Mouse (Mus musculus) heart, embryonic 13.5 days (tissue): ENCODE results near the gene Rtbdn. TPM values are rescaled to one million over a fixed set of nuclear protein-coding genes. Genes with fewer than 3 reads are reported as not detected.

Experiments used
- ATAC-seq: fragments of 200-750 bp; cut with Nextera tagmentation; 2 replicates; pipeline ENCODE4 v1.8.0; 2017; ENCODE audit warnings: moderate TSS enrichment; ENCODE audit not compliant: insufficient number of reproducible peaks, low FRiP score, low TSS enrichment; ENCODE audit errors: extremely low read depth
- H3K27ac ChIP-seq: fragments of 300-500 bp; sonication (generic); replicated peaks from 2 replicates; pipeline ENCODE4 v1.5.1; 2015; ENCODE audit warnings: moderate library complexity, mild to moderate bottlenecking, inconsistent platforms
- H3K27me3 ChIP-seq: fragments of 300-500 bp; sonication (generic); replicated peaks from 2 replicates; pipeline ENCODE4 v1.6.1; 2015; ENCODE audit warnings: mild to moderate bottlenecking, inconsistent platforms
- H3K36me3 ChIP-seq: fragments of 300-500 bp; sonication (generic); 2 replicates; pipeline ENCODE4 v1.6.1; 2015; ENCODE audit warnings: mild to moderate bottlenecking, inconsistent platforms
- H3K4me1 ChIP-seq: fragments of 300-500 bp; sonication (generic); 2 replicates; pipeline ENCODE4 v1.6.1; 2015; ENCODE audit warnings: inconsistent platforms
- H3K4me2 ChIP-seq: fragments of 300-500 bp; sonication (generic); 2 replicates; pipeline ENCODE4 v1.6.1; 2015; ENCODE audit warnings: inconsistent platforms, mild to moderate bottlenecking, moderate library complexity
- H3K4me3 ChIP-seq: fragments of 300-500 bp; sonication (generic); 2 replicates; pipeline ENCODE4 v1.5.1; 2015; ENCODE audit warnings: moderate library complexity, mild to moderate bottlenecking, inconsistent platforms
- H3K9ac ChIP-seq: fragments of 300-500 bp; sonication (generic); 2 replicates; pipeline ENCODE4 v1.6.1; 2015; ENCODE audit warnings: inconsistent platforms, mild to moderate bottlenecking, moderate library complexity
- H3K9me3 ChIP-seq: fragments of 300-500 bp; sonication (generic); 2 replicates; pipeline ENCODE4 v1.6.1; 2016; ENCODE audit warnings: inconsistent platforms
- WGBS: fragments of 180-500 bp; shearing (Covaris S2); methylation state at CpG from one replicate; pipeline ENCODE4 v1.1.7; 2015; ENCODE audit warnings: mixed read lengths; 5-methylcytosine and 5-hydroxymethylcytosine counted together
- polyA plus RNA-seq: library from polyadenylated mRNA; unstranded; fragments of >200 nt; fragmentation: Nextera tagmentation; extraction: Ambion mirVana; gene quantifications from 2 replicates; pipeline ENCODE4 v1.2.1, GENCODE M21; 2015

The Rtbdn gene
- polyA plus RNA-seq, 1 experiment from 2014 or later, result 0.17 TPM

DNA sequence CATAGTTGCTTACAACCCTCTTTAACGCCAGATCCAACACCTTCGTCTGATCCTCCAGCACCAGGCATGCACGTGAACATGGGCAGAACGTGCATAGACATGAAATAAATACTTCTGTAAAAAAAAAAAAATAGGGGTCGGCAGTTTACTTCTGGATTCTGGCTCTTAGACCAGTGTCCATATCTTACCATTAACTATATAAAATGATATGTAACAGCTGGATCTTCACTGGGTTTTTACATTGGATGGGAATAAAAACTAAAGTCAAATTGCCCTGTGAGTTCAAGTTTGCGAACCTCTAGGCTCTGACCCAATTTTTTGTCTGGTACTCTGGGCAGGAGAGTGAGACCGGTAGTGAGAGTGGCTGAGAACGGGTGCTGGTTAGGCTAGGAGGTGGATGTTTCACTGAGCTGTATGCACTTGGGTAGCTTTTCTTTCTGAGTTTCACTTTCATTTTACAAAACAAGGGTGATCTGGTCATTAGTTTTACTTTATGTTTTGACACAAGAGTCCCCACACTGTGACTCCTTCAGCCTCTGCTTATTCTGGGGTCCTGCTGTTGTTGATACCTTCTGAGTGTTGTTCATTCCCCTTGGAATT is 27.9 kb downstream of the Rtbdn start:
- peak overlapping the region; percentile 88; the same call in 1 of the 2 replicates for H3K9ac ChIP-seq
- peaks cover 58% of the 10 kb centered on the region for H3K4me1 ChIP-seq
- peak overlapping the region; percentile 73 for H3K4me3 ChIP-seq
- peak overlapping the region; percentile 99 for H3K4me2 ChIP-seq
- ATAC-seq, result no peak
- H3K27ac ChIP-seq, result peak overlapping the region; percentile 90; the same call in 1 of the 2 replicates
- H3K9me3 ChIP-seq, result no peaks in the 10 kb centered on the region
- WGBS, result 78% methylated on average over 8 of the region's 8 CpGs
- no peaks in the 10 kb centered on the region for H3K27me3 ChIP-seq
- peaks cover 49% of the 10 kb centered on the region for H3K36me3 ChIP-seq

- Histone ChIP-seq H3K4me1 (peaks cover 63% of the 10 kb centered on the region), H3K27me3 (no peaks in the 10 kb centered on the region), H3K4me3 (peak overlapping the region; percentile 73), H3K4me2 (peak overlapping the region; percentile 99), H3K9me3 (no peaks in the 10 kb centered on the region), H3K27ac (peak overlapping the region; percentile 90), H3K36me3 (peaks cover 49% of the 10 kb centered on the region), H3K9ac (peak overlapping the region; percentile 88)
- ATAC-seq, result no peak
- WGBS, result 38% methylated on average over 7 of the region's 7 CpGs
These were observed 28.6 kb downstream of the Rtbdn start for GRCm38 (mm10) chr8:84975434-84975833.

DNA sequence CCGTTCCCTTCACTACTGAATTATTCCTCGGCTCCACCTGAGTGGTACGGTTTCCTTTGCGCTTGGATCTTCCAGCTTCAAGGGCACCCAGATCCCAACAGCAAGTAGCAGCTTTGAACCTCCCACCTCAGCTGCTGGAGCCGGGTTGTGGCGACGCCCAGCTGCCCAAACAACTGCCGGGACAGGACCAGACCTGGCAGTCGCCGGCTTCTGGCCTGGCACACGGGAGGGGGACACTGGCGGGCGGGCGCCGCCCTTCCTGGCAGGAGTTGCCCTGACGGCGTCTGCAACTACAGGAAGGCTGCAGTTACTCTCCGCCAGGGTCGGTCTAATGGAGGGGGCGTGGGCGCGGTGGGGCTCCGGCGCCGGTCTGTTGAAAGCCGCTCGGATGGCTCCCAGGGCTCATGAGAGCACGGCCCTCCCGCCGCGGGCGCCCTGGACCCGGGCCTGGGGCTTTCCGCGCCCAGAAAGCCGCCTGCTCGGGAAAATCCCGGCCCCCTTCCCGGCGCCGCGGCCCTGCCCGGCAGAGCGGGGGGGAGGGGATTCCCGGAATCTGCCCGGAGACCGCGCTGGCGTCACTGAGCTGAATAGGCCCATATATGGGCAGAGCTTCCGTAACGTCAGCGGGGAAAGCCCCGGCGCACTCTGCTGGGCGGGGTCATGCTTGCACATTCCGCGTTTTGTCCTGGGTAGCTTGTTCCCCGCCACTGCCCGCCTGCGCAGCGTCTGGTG is 29.4 kb downstream of the Rtbdn start:
- Histone ChIP-seq H3K36me3 (peaks cover 42% of the 10 kb centered on the region), H3K4me1 (peaks cover 63% of the 10 kb centered on the region), H3K27me3 (no peaks in the 10 kb centered on the region), H3K9me3 (no peaks in the 10 kb centered on the region), H3K9ac (peak overlapping the region; percentile 88), H3K4me3 (peak overlapping the region; percentile 73), H3K4me2 (peak overlapping the region; percentile 99), H3K27ac (peak overlapping the region; percentile 90)
- WGBS, result under 1% methylated on average over 58 of the region's 61 CpGs
- peak; percentile 75 for ATAC-seq

GRCm38 (mm10) chr8:84976763-84977434 is 30.1 kb downstream of the Rtbdn start:
- Histone ChIP-seq H3K4me1 (peaks cover 69% of the 10 kb centered on the region), H3K27ac (peak overlapping the region; percentile 90), H3K4me2 (peak overlapping the region; percentile 99), H3K9ac (peak overlapping the region; percentile 88), H3K4me3 (peak overlapping the region; percentile 73), H3K27me3 (no peaks in the 10 kb centered on the region), H3K36me3 (peaks cover 35% of the 10 kb centered on the region), H3K9me3 (no peaks in the 10 kb centered on the region)
- 3% methylated on average over 25 of the region's 25 CpGs for WGBS
- no peak for ATAC-seq

- H3K9ac ChIP-seq, result peak overlapping the region; percentile 88
These were observed 30.9 kb downstream of the Rtbdn start for GRCm38 (mm10) chr8:84977435-84978247.

GRCm38 (mm10) chr8:84978248-84978940 is 31.6 kb downstream of the Rtbdn start, which contains the start of gene Junb:
Gene Junb (minus strand): TSS chr8:84978718.
- peak within 1 kb of the TSS; percentile 88 for H3K9ac ChIP-seq
- ATAC-seq, result peak; percentile 52
- peaks cover 73% of the 10 kb centered on the region for H3K4me1 ChIP-seq
- H3K27me3 ChIP-seq, result no peaks in the 10 kb centered on the region
- H3K4me3 ChIP-seq, result peak within 1 kb of the TSS; percentile 73
- WGBS, result under 1% methylated on average over 63 of the region's 63 CpGs
- H3K4me2 ChIP-seq, result peak within 1 kb of the TSS; percentile 99
- H3K9me3 ChIP-seq, result no peaks in the 10 kb centered on the region
- H3K36me3 ChIP-seq, result peaks cover 20% of the 10 kb centered on the region
- peak within 1 kb of the TSS; percentile 90 for H3K27ac ChIP-seq

More at GRCm38 (mm10) chr8:84977435-84978247, 30.9 kb downstream of the Rtbdn start:
- WGBS, result 1% methylated on average over 70 of the region's 70 CpGs
- peak overlapping the region; percentile 73 for H3K4me3 ChIP-seq
- H3K27me3 ChIP-seq, result no peaks in the 10 kb centered on the region
- H3K36me3 ChIP-seq, result peaks cover 27% of the 10 kb centered on the region
- peak overlapping the region; percentile 99 for H3K4me2 ChIP-seq
- H3K4me1 ChIP-seq, result peaks cover 73% of the 10 kb centered on the region
- no peak for ATAC-seq
- H3K27ac ChIP-seq, result peak overlapping the region; percentile 90
- no peaks in the 10 kb centered on the region for H3K9me3 ChIP-seq

DNA sequence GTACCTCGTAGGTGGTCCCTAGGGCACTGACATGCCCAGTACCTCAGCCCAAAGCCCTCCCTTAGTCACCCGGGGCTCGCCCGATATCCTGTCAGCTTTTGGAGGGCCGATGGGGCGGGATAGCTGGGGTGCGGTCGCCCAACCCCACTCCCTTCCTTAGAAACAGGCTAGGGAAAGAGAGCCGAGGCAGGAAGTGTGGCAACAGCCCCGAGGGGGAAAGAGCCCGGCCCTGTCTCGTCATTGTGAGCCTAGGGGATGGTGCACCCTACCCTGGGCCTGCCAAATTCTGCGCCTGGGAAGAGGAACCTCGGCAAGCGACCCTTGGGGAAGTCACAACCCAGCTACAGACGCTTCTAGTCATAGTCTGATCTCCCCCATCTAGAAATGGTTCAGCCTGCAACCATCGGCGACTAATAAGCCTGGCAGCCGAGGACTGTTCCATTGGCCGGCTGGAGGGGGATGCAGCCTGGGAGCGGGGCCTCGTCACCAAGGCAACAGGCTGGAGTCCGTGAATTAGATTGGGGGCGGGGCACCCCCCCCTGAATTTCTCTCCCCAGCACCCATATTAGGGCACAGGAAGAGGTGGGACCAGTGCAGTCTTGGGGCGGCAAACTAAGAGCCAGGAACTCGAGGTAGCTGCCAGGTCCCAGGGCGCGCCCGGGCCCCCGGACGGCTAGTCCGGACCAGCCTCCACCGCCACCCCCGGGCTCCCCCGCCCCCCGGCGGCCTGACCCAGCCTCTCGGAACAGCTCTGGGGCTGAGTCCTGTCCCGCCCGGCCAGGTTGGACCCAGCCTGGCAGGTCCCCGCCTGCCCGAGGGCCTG is 33.0 kb downstream of the Rtbdn start:
- peak; percentile 6; the same call in 1 of the 2 replicates for ATAC-seq
- Histone ChIP-seq H3K9ac (peak overlapping the region; percentile 88), H3K27ac (peak overlapping the region; percentile 90), H3K4me3 (peak overlapping the region; percentile 73), H3K4me1 (peaks cover 78% of the 10 kb centered on the region), H3K27me3 (no peaks in the 10 kb centered on the region), H3K9me3 (no peaks in the 10 kb centered on the region), H3K4me2 (peak overlapping the region; percentile 99), H3K36me3 (peaks cover 6% of the 10 kb centered on the region)
- 1% methylated on average over 42 of the region's 42 CpGs for WGBS

GRCm38 (mm10) chr8:84980622-84981358 is 34.0 kb downstream of the Rtbdn start:
- WGBS, result 29% methylated on average over 11 of the region's 11 CpGs
- Histone ChIP-seq H3K4me3 (peak overlapping the region; percentile 73), H3K27ac (peak overlapping the region; percentile 90), H3K36me3 (no peaks in the 10 kb centered on the region), H3K27me3 (no peaks in the 10 kb centered on the region), H3K4me1 (peaks cover 79% of the 10 kb centered on the region), H3K9ac (peak overlapping the region; percentile 88), H3K9me3 (no peaks in the 10 kb centered on the region), H3K4me2 (peak overlapping the region; percentile 99)
- ATAC-seq, result no peak

DNA sequence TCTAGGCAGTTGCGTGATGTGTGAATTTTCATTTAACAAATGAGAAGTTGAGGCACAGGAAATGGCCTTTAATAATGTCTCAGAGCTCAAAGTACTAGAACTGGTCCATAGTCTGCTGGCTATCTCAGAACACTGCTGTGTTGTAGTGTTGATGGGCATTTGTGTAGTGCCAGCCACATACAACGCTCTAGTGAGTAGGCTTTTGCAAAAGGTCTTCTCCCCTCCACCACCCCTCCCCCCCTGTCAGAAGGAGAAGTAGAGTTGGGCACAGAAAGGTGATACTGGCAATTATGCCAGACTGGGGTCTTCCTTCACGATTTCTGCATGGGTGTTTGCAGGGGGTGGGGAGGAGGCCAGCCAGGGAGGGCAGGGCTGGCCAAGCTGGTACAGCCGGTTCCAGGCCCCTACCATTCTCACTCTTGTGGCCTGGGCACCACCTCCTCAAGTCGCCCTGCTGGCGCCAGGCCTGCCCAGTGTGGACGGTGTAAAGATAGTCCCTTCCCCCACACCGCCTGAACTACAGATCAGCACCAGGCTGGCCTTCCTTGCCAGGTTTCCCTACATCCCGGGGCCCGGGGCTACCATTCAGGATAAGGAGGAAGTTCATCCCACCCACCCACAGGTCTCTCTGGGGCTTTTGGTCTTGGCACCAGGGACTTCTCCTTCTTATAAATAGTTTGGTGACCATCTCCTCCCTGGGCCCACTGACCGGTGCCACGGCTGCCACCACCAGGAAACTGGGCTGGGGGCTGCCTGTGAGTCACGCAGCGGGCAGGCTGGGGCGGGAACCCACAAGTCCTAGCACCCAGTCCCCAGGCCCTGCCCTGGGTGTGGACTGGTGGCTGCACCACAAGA is 35.1 kb downstream of the Rtbdn start:
- 70% methylated on average over 15 of the region's 15 CpGs for WGBS
- no peak overlapping the region for H3K4me3 ChIP-seq
- H3K4me2 ChIP-seq, result no peak overlapping the region
- H3K27me3 ChIP-seq, result peaks cover 6% of the 10 kb centered on the region
- H3K27ac ChIP-seq, result peak overlapping the region; percentile 90; the same call in 1 of the 2 replicates
- H3K9ac ChIP-seq, result no peak overlapping the region
- no peak for ATAC-seq
- H3K4me1 ChIP-seq, result peaks cover 81% of the 10 kb centered on the region
- no peaks in the 10 kb centered on the region for H3K36me3 ChIP-seq
- H3K9me3 ChIP-seq, result no peaks in the 10 kb centered on the region
